Mouse (Mus musculus) liver, embryonic 11.5 days (tissue): ENCODE results near the gene Yy1. TPM values are rescaled to one million over a fixed set of nuclear protein-coding genes. Genes with fewer than 3 reads are reported as not detected.

Experiments used
- ATAC-seq: fragments of 200-750 bp; cut with Nextera tagmentation; replicated peaks from 2 replicates; pipeline ENCODE4 v1.8.0; 2017; ENCODE audit warnings: moderate number of reproducible peaks, mild to moderate bottlenecking, moderate TSS enrichment, moderate library complexity; ENCODE audit not compliant: low FRiP score
- DNase-seq: peaks from one replicate; pipeline ENCODE4 v3.0.0-alpha.2; 2017; ENCODE audit warnings: low spot score
- H3K27ac ChIP-seq: fragments of 300-500 bp; sonication (generic); 2 replicates; pipeline ENCODE4 v1.5.1; 2014; ENCODE audit warnings: mild to moderate bottlenecking, low read depth, low read length, control low read depth
- H3K27me3 ChIP-seq: fragments of 300-500 bp; sonication (generic); replicated peaks from 2 replicates; pipeline ENCODE4 v1.6.1; 2014; ENCODE audit warnings: low read length, mixed read lengths; ENCODE audit not compliant: control insufficient read depth, insufficient read depth
- H3K36me3 ChIP-seq: fragments of 300-500 bp; sonication (generic); 2 replicates; pipeline ENCODE4 v1.6.1; 2014; ENCODE audit warnings: mild to moderate bottlenecking, low read length, moderate library complexity, mixed read lengths; ENCODE audit not compliant: control insufficient read depth, insufficient read depth
- H3K4me1 ChIP-seq: fragments of 300-500 bp; sonication (generic); replicated peaks from 2 replicates; pipeline ENCODE4 v1.6.1; 2014; ENCODE audit warnings: low read length, mixed read lengths; ENCODE audit not compliant: control insufficient read depth, insufficient read depth
- H3K4me2 ChIP-seq: fragments of 300-500 bp; sonication (generic); 2 replicates; pipeline ENCODE4 v1.6.1; 2014; ENCODE audit warnings: mild to moderate bottlenecking, control low read depth, moderate library complexity
- H3K4me3 ChIP-seq: fragments of 300-500 bp; sonication (generic); 2 replicates; pipeline ENCODE4 v1.5.1; 2014; ENCODE audit warnings: low read depth, low read length, control low read depth
- H3K9ac ChIP-seq: fragments of 300-500 bp; sonication (generic); 2 replicates; pipeline ENCODE4 v1.6.1; 2014; ENCODE audit warnings: low read depth, low read length, control low read depth
- H3K9me3 ChIP-seq: fragments of 300-500 bp; sonication (generic); 2 replicates; pipeline ENCODE4 v1.6.1; 2016; ENCODE audit warnings: low read length, inconsistent platforms, mixed read lengths; ENCODE audit not compliant: control insufficient read depth
- WGBS: fragments of 180-500 bp; shearing (Covaris S2); extraction: QIAGEN DNeasy Blood & Tissue Kit; methylation state at CpG from one replicate; pipeline ENCODE4 v1.1.7; 2014; 5-methylcytosine and 5-hydroxymethylcytosine counted together
- polyA plus RNA-seq: library from polyadenylated mRNA; unstranded; fragments of >200 nt; fragmentation: Nextera tagmentation; extraction: Ambion mirVana; gene quantifications from 2 replicates; pipeline ENCODE4 v1.2.1, GENCODE M21; 2014

Gene Yy1
- 17.9 and 19.2 TPM in 2 replicates for polyA plus RNA-seq

- ATAC-seq (peak; percentile 88), DNase-seq (peak; percentile 99)
- Histone ChIP-seq H3K27me3 (no peaks in the 10 kb centered on the region), H3K4me3 (peak within 1 kb of the TSS; percentile 94), H3K27ac (peak within 1 kb of the TSS; percentile 99), H3K9ac (peak within 1 kb of the TSS; percentile 95), H3K4me2 (peak within 1 kb of the TSS; percentile 59), H3K9me3 (no peaks in the 10 kb centered on the region), H3K4me1 (peaks cover 34% of the 10 kb centered on the region), H3K36me3 (no peaks in the 10 kb centered on the region)
- WGBS: under 1% methylated on average over 94 of the region's 127 CpGs
These were observed at the start of gene Yy1 for GRCm38 (mm10) chr12:108792546-108793452. Gene Yy1 (plus strand): TSS chr12:108792973.

- Histone ChIP-seq H3K27ac (no peak overlapping the region), H3K9me3 (no peaks in the 10 kb centered on the region), H3K9ac (no peak overlapping the region), H3K27me3 (no peaks in the 10 kb centered on the region), H3K4me3 (no peak overlapping the region), H3K4me2 (no peak overlapping the region), H3K36me3 (no peaks in the 10 kb centered on the region), H3K4me1 (no peaks in the 10 kb centered on the region)
- no peak for ATAC-seq
- no peak for DNase-seq
These were observed 46.8 kb upstream of the Yy1 start for GRCm38 (mm10) chr12:108745990-108746389.

DNA sequence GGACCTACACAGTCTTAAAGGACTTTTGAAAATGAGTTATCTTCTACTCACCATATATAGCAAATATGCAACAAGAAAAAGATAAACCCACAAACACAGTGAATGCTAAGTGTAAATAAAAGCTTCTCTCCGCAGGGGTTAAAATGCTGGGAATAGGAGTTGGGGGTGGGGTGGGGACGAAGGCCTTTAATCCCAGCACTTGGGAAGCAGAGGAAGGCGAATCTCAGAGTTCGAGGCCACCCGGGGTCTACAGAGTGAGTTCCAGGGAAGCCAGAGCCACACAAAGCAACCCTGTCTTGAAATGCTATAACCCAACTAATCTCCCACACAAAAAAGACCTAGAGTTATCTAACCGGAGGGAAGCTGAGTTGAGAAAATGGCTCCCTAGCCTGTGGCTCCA lies 43.8 kb upstream of the Yy1 start:
- Histone ChIP-seq H3K4me2 (no peak overlapping the region), H3K36me3 (no peaks in the 10 kb centered on the region), H3K9ac (no peak overlapping the region), H3K27ac (no peak overlapping the region), H3K9me3 (no peaks in the 10 kb centered on the region), H3K27me3 (no peaks in the 10 kb centered on the region), H3K4me1 (no peaks in the 10 kb centered on the region), H3K4me3 (no peak overlapping the region)
- DNase-seq: no peak
- 70% methylated on average over 6 of the region's 6 CpGs for WGBS
- ATAC-seq: no peak

DNA sequence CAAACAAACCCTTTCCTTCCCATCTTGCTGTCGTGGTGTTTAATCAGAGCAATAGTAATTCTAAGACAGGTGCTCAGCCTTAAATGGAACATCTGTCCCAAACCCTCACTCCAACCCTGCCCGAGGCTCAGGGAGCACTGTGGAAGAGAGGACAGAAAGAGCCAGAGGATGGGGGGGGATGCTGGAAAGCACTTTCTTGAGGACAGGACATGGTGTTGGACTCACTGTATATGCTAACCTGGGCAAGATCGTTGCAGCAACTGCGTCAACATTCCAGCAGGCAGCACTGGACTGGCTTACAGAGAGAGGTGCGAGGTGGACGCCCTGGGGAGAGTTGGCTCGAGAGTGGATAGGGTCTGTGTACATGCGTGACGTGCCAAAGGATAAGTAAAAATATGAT lies 43.3 kb upstream of the Yy1 start:
- no peak for DNase-seq
- H3K27ac ChIP-seq: no peak overlapping the region
- H3K36me3 ChIP-seq: no peaks in the 10 kb centered on the region
- WGBS: 79% methylated on average over 9 of the region's 9 CpGs
- H3K9ac ChIP-seq: no peak overlapping the region
- no peaks in the 10 kb centered on the region for H3K9me3 ChIP-seq
- no peaks in the 10 kb centered on the region for H3K27me3 ChIP-seq
- no peak for ATAC-seq
- H3K4me1 ChIP-seq: no peaks in the 10 kb centered on the region
- no peak overlapping the region for H3K4me3 ChIP-seq
- H3K4me2 ChIP-seq: no peak overlapping the region

GRCm38 (mm10) chr12:108750226-108750625 lies 42.5 kb upstream of the Yy1 start:
- Histone ChIP-seq H3K36me3 (no peaks in the 10 kb centered on the region), H3K9ac (no peak overlapping the region), H3K27me3 (no peaks in the 10 kb centered on the region), H3K27ac (no peak overlapping the region), H3K4me1 (no peaks in the 10 kb centered on the region), H3K9me3 (no peaks in the 10 kb centered on the region), H3K4me3 (no peak overlapping the region), H3K4me2 (no peak overlapping the region)
- DNase-seq: no peak
- ATAC-seq: no peak
- WGBS: 46% methylated on average over 3 of the region's 3 CpGs

GRCm38 (mm10) chr12:108751790-108752189 lies 41.0 kb upstream of the Yy1 start:
- no peak overlapping the region for H3K27ac ChIP-seq
- WGBS: 77% methylated on average over 9 of the region's 9 CpGs
- DNase-seq (no peak), ATAC-seq (no peak)
- no peaks in the 10 kb centered on the region for H3K36me3 ChIP-seq
- H3K4me2 ChIP-seq: no peak overlapping the region
- no peaks in the 10 kb centered on the region for H3K4me1 ChIP-seq
- no peak overlapping the region for H3K9ac ChIP-seq
- H3K9me3 ChIP-seq: no peaks in the 10 kb centered on the region
- no peaks in the 10 kb centered on the region for H3K27me3 ChIP-seq
- no peak overlapping the region for H3K4me3 ChIP-seq

- Histone ChIP-seq H3K4me1 (no peaks in the 10 kb centered on the region; the same call in none of the 2 replicates), H3K27ac (no peak overlapping the region), H3K9me3 (no peaks in the 10 kb centered on the region), H3K27me3 (no peaks in the 10 kb centered on the region), H3K4me2 (no peak overlapping the region), H3K4me3 (no peak overlapping the region), H3K36me3 (no peaks in the 10 kb centered on the region), H3K9ac (no peak overlapping the region)
- ATAC-seq (no peak), DNase-seq (no peak)
- WGBS: 78% methylated on average over 21 of the region's 21 CpGs
These were observed 37.6 kb upstream of the Yy1 start for GRCm38 (mm10) chr12:108755141-108755540.

DNA sequence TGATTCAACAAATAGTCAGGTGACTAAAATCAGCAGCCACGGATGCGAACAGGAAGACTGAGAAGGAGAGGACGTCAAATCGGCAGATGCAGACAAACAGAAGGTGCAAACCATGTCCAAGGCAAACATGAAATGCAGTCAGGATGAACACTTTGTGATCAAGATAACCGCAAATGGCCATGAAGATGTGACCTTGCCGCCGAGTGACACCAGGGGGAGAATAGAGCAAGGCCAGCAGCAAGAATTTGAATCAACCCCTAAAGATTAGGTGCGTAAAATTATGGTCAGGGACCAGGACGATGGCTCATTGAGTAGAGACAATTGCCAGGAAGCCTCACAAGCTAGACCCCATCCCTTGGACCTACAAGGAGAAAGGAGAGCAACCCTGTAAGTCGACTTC lies 36.2 kb upstream of the Yy1 start:
- no peaks in the 10 kb centered on the region for H3K9me3 ChIP-seq
- 82% methylated on average over 10 of the region's 10 CpGs for WGBS
- no peaks in the 10 kb centered on the region for H3K36me3 ChIP-seq
- H3K27me3 ChIP-seq: no peaks in the 10 kb centered on the region
- DNase-seq (no peak), ATAC-seq (no peak)
- H3K4me2 ChIP-seq: no peak overlapping the region
- no peak overlapping the region for H3K27ac ChIP-seq
- peaks cover 7% of the 10 kb centered on the region for H3K4me1 ChIP-seq
- H3K9ac ChIP-seq: no peak overlapping the region
- H3K4me3 ChIP-seq: no peak overlapping the region

GRCm38 (mm10) chr12:108757717-108758257 lies 35.0 kb upstream of the Yy1 start:
- peak overlapping the region; percentile 66 for H3K4me2 ChIP-seq
- H3K27me3 ChIP-seq: no peaks in the 10 kb centered on the region
- H3K36me3 ChIP-seq: no peaks in the 10 kb centered on the region
- under 1% methylated on average over 41 of the region's 41 CpGs for WGBS
- peak; percentile 97 for DNase-seq
- H3K4me3 ChIP-seq: peak overlapping the region; percentile 57
- peak overlapping the region; percentile 60 for H3K9ac ChIP-seq
- peak; percentile 97 for ATAC-seq
- no peak overlapping the region for H3K27ac ChIP-seq
- H3K4me1 ChIP-seq: peaks cover 9% of the 10 kb centered on the region
- no peaks in the 10 kb centered on the region for H3K9me3 ChIP-seq
